Mouse (Mus musculus): ENCODE results near the gene Lgmn.

GRCm38 (mm10) chr12:102468136-102468535 lies 28.5 kb upstream of the Lgmn start:
- no peak for TF ChIP-seq CTCF (IDR thresholded peaks at IDR 0.05; ENCODE audit: extremely low read depth, insufficient read depth, low read length)
- TF ChIP-seq POLR2A (IDR thresholded peaks at IDR 0.05; ENCODE audit: extremely low read depth, insufficient read depth, low read length) = no peak

Measured in cortical plate, adult 2 months (tissue).